Mouse (Mus musculus): ENCODE results near the gene Slc29a3. TPM values are rescaled to one million over a fixed set of nuclear protein-coding genes. Genes with fewer than 3 reads are reported as not detected.

Slc29a3 gene
- polyA plus RNA-seq, 1 experiment: 4.7 TPM

- Histone ChIP-seq H3K27me3 (ENCODE audit: control insufficient read depth, insufficient read depth, insufficient read length) (no peaks in the 10 kb centered on the region), H3K36me3 (ENCODE audit: control insufficient read depth, insufficient read depth) (peaks cover 4% of the 10 kb centered on the region), H3ac (ENCODE audit: control insufficient read depth, insufficient read length) (no peak overlapping the region), H3K79me2 (ENCODE audit: control insufficient read depth, insufficient read depth) (peaks cover 95% of the 10 kb centered on the region), H3K4me2 (ENCODE audit: low read depth) (no peak overlapping the region), H3K4me3 (no peak overlapping the region)
- no peak for TF ChIP-seq MYOD1 (IDR thresholded peaks at IDR 0.05; ENCODE audit: control insufficient read depth in 1 of 3, insufficient read length in 2 of 3, low read depth in 2 of 3)
- no peak for TF ChIP-seq E2F4 (IDR thresholded peaks at IDR 0.05; ENCODE audit: insufficient read depth)
- no peak for TF ChIP-seq MYOG (IDR thresholded peaks at IDR 0.05; ENCODE audit: control insufficient read depth in 1 of 3, insufficient read depth in 1 of 3, insufficient read length in 2 of 3, low read depth in 2 of 3)
- no peak for TF ChIP-seq POLR2AphosphoS2 (IDR thresholded peaks at IDR 0.05; ENCODE audit: insufficient read length, low read depth)
- no peak for TF ChIP-seq TCF3 (IDR thresholded peaks at IDR 0.05; ENCODE audit: insufficient read length, low read depth)
- TF ChIP-seq TCF12 (IDR thresholded peaks at IDR 0.05; ENCODE audit: insufficient read depth, poor library complexity, severe bottlenecking): no peak
- no peak for TF ChIP-seq CEBPB (IDR thresholded peaks at IDR 0.05; ENCODE audit: insufficient read depth, poor library complexity, severe bottlenecking)
- no peak for TF ChIP-seq REST (IDR thresholded peaks at IDR 0.05; ENCODE audit: insufficient read depth, insufficient read length)
- no peak for TF ChIP-seq POLR2A (IDR thresholded peaks at IDR 0.05; ENCODE audit: insufficient read length, low read depth)
- TF ChIP-seq MAX (IDR thresholded peaks at IDR 0.05; ENCODE audit: low read depth): no peak
- TF ChIP-seq SRF (IDR thresholded peaks at IDR 0.05; ENCODE audit: control insufficient read depth, insufficient read length, low read depth): no peak
- no peak for TF ChIP-seq USF1 (IDR thresholded peaks at IDR 0.05; ENCODE audit: low read depth)
Observed at GRCm38 (mm10) chr10:60787303-60788074, 34.9 kb upstream of the Slc29a3 start.

- H3ac ChIP-seq (ENCODE audit: control insufficient read depth, insufficient read length): no peak overlapping the region
- H3K4me3 ChIP-seq: no peak overlapping the region
- peaks cover 12% of the 10 kb centered on the region for H3K36me3 ChIP-seq (ENCODE audit: control insufficient read depth, insufficient read depth)
- H3K79me2 ChIP-seq (ENCODE audit: control insufficient read depth, insufficient read depth): peaks cover 74% of the 10 kb centered on the region
- no peak for TF ChIP-seq MYOG (IDR thresholded peaks at IDR 0.05; ENCODE audit: control insufficient read depth in 1 of 3, insufficient read depth in 1 of 3, insufficient read length in 2 of 3, low read depth in 2 of 3)
- no peak for TF ChIP-seq TCF3 (IDR thresholded peaks at IDR 0.05; ENCODE audit: insufficient read length, low read depth)
- TF ChIP-seq MYOD1 (IDR thresholded peaks at IDR 0.05; ENCODE audit: control insufficient read depth in 1 of 3, insufficient read length in 2 of 3, low read depth in 2 of 3): no peak
- no peak for TF ChIP-seq TCF12 (IDR thresholded peaks at IDR 0.05; ENCODE audit: insufficient read depth, poor library complexity, severe bottlenecking)
- no peak for TF ChIP-seq SRF (IDR thresholded peaks at IDR 0.05; ENCODE audit: control insufficient read depth, insufficient read length, low read depth)
- TF ChIP-seq POLR2A (IDR thresholded peaks at IDR 0.05; ENCODE audit: insufficient read length, low read depth): no peak
- TF ChIP-seq POLR2AphosphoS2 (IDR thresholded peaks at IDR 0.05; ENCODE audit: insufficient read length, low read depth): no peak
- no peak overlapping the region for H3K4me2 ChIP-seq (ENCODE audit: low read depth)
- no peaks in the 10 kb centered on the region for H3K27me3 ChIP-seq (ENCODE audit: control insufficient read depth, insufficient read depth, insufficient read length)
Observed at GRCm38 (mm10) chr10:60783608-60784007, 31.0 kb upstream of the Slc29a3 start.

GRCm38 (mm10) chr10:60779628-60780027 is 27.0 kb upstream of the Slc29a3 start:
- Histone ChIP-seq H3K4me2 (ENCODE audit: low read depth) (no peak overlapping the region), H3ac (ENCODE audit: control insufficient read depth, insufficient read length) (no peak overlapping the region), H3K36me3 (ENCODE audit: control insufficient read depth, insufficient read depth) (peaks cover 31% of the 10 kb centered on the region), H3K27me3 (ENCODE audit: control insufficient read depth, insufficient read depth, insufficient read length) (no peaks in the 10 kb centered on the region), H3K79me2 (ENCODE audit: control insufficient read depth, insufficient read depth) (peaks cover 34% of the 10 kb centered on the region), H3K4me3 (no peak overlapping the region)
- peak; percentile 94 for TF ChIP-seq CEBPB (IDR thresholded peaks at IDR 0.05; ENCODE audit: insufficient read depth, poor library complexity, severe bottlenecking)
- no peak for TF ChIP-seq USF1 (IDR thresholded peaks at IDR 0.05; ENCODE audit: low read depth)
- TF ChIP-seq REST (IDR thresholded peaks at IDR 0.05; ENCODE audit: insufficient read depth, insufficient read length): no peak
- TF ChIP-seq TCF12 (IDR thresholded peaks at IDR 0.05; ENCODE audit: insufficient read depth, poor library complexity, severe bottlenecking): no peak

GRCm38 (mm10) chr10:60778542-60778941 is 25.9 kb upstream of the Slc29a3 start:
- H3K36me3 ChIP-seq (ENCODE audit: control insufficient read depth, insufficient read depth): peaks cover 32% of the 10 kb centered on the region
- TF ChIP-seq CEBPB (IDR thresholded peaks at IDR 0.05; ENCODE audit: insufficient read depth, poor library complexity, severe bottlenecking): no peak
- no peak for TF ChIP-seq TCF12 (IDR thresholded peaks at IDR 0.05; ENCODE audit: insufficient read depth, poor library complexity, severe bottlenecking)
- TF ChIP-seq TCF3 (IDR thresholded peaks at IDR 0.05; ENCODE audit: insufficient read length, low read depth): no peak
- TF ChIP-seq MAX (IDR thresholded peaks at IDR 0.05; ENCODE audit: low read depth): no peak
- TF ChIP-seq MYOD1 (IDR thresholded peaks at IDR 0.05; ENCODE audit: control insufficient read depth in 1 of 3, insufficient read length in 2 of 3, low read depth in 2 of 3): no peak
- TF ChIP-seq POLR2A (IDR thresholded peaks at IDR 0.05; ENCODE audit: insufficient read length, low read depth): no peak
- TF ChIP-seq USF1 (IDR thresholded peaks at IDR 0.05; ENCODE audit: low read depth): no peak
- no peak for TF ChIP-seq POLR2AphosphoS2 (IDR thresholded peaks at IDR 0.05; ENCODE audit: insufficient read length, low read depth)
- H3K27me3 ChIP-seq (ENCODE audit: control insufficient read depth, insufficient read depth, insufficient read length): no peaks in the 10 kb centered on the region
- peaks cover 27% of the 10 kb centered on the region for H3K79me2 ChIP-seq (ENCODE audit: control insufficient read depth, insufficient read depth)
- H3K4me2 ChIP-seq (ENCODE audit: low read depth): no peak overlapping the region
- H3ac ChIP-seq (ENCODE audit: control insufficient read depth, insufficient read length): no peak overlapping the region
- H3K4me3 ChIP-seq: no peak overlapping the region

GRCm38 (mm10) chr10:60775473-60775872 is 22.9 kb upstream of the Slc29a3 start:
- TF ChIP-seq E2F4 (IDR thresholded peaks at IDR 0.05; ENCODE audit: insufficient read depth): no peak
- no peak for TF ChIP-seq MYOD1 (IDR thresholded peaks at IDR 0.05; ENCODE audit: control insufficient read depth in 1 of 3, insufficient read length in 2 of 3, low read depth in 2 of 3)
- TF ChIP-seq POLR2A (IDR thresholded peaks at IDR 0.05; ENCODE audit: insufficient read length, low read depth): no peak
- H3K79me2 ChIP-seq (ENCODE audit: control insufficient read depth, insufficient read depth): peaks cover 1% of the 10 kb centered on the region
- no peak overlapping the region for H3K4me3 ChIP-seq
- H3ac ChIP-seq (ENCODE audit: control insufficient read depth, insufficient read length): no peak overlapping the region
- no peaks in the 10 kb centered on the region for H3K27me3 ChIP-seq (ENCODE audit: control insufficient read depth, insufficient read depth, insufficient read length)
- H3K4me2 ChIP-seq (ENCODE audit: low read depth): no peak overlapping the region
- H3K36me3 ChIP-seq (ENCODE audit: control insufficient read depth, insufficient read depth): peaks cover 43% of the 10 kb centered on the region

Measured in myocyte (in vitro differentiated cells).